Mouse (Mus musculus) forebrain, embryonic 15.5 days (tissue): ENCODE measurements around the gene Gm49450. TPM values are rescaled to one million over a fixed set of nuclear protein-coding genes. Genes with fewer than 3 reads are reported as not detected.
"Not testable (repeated sequence)": the region's sequence is repeated elsewhere in the genome, so short reads cannot be mapped to it uniquely, and the experiment has no call there.

ENCODE experiments used
- ATAC-seq: fragments of 200-750 bp; cut with Nextera tagmentation; replicated peaks from 2 replicates; pipeline ENCODE4 v1.8.0; 2017; ENCODE audit warnings: mild to moderate bottlenecking, moderate TSS enrichment, moderate library complexity
- H3K27ac ChIP-seq: fragments of 300-500 bp; sonication (generic); replicated peaks from 2 replicates; pipeline ENCODE4 v1.5.1; 2015; ENCODE audit warnings: mild to moderate bottlenecking, inconsistent platforms
- H3K27me3 ChIP-seq: fragments of 300-500 bp; sonication (generic); 2 replicates; pipeline ENCODE4 v1.6.1; 2015; ENCODE audit warnings: inconsistent platforms
- H3K36me3 ChIP-seq: fragments of 300-500 bp; sonication (generic); 2 replicates; pipeline ENCODE4 v1.6.1; 2015; ENCODE audit warnings: mild to moderate bottlenecking, inconsistent platforms
- H3K4me1 ChIP-seq: fragments of 300-500 bp; sonication (generic); 2 replicates; pipeline ENCODE4 v1.6.1; 2015; ENCODE audit warnings: inconsistent platforms
- H3K4me2 ChIP-seq: fragments of 300-500 bp; sonication (generic); replicated peaks from 2 replicates; pipeline ENCODE4 v1.6.1; 2015; ENCODE audit warnings: mild to moderate bottlenecking, inconsistent platforms
- H3K4me3 ChIP-seq: fragments of 300-500 bp; sonication (generic); 2 replicates; pipeline ENCODE4 v1.5.1; 2015; ENCODE audit warnings: mild to moderate bottlenecking, inconsistent platforms
- H3K9ac ChIP-seq: fragments of 300-500 bp; sonication (generic); replicated peaks from 2 replicates; pipeline ENCODE4 v1.6.1; 2015; ENCODE audit warnings: mild to moderate bottlenecking, inconsistent platforms
- H3K9me3 ChIP-seq: fragments of 300-500 bp; sonication (generic); 2 replicates; pipeline ENCODE4 v1.6.1; 2016; ENCODE audit warnings: inconsistent platforms
- WGBS: fragments of 180-500 bp; shearing (Covaris S2); methylation state at CpG from one replicate; pipeline ENCODE4 v1.1.7; 2015; ENCODE audit warnings: mixed read lengths; 5-methylcytosine and 5-hydroxymethylcytosine counted together
- polyA plus RNA-seq: library from polyadenylated mRNA; unstranded; fragments of >200 nt; fragmentation: Nextera tagmentation; extraction: Ambion mirVana; gene quantifications from 2 replicates; pipeline ENCODE4 v1.2.1, GENCODE M21; 2015

Gm49450 gene
- polyA plus RNA-seq, 1 experiment from 2014 or later = not detected

DNA sequence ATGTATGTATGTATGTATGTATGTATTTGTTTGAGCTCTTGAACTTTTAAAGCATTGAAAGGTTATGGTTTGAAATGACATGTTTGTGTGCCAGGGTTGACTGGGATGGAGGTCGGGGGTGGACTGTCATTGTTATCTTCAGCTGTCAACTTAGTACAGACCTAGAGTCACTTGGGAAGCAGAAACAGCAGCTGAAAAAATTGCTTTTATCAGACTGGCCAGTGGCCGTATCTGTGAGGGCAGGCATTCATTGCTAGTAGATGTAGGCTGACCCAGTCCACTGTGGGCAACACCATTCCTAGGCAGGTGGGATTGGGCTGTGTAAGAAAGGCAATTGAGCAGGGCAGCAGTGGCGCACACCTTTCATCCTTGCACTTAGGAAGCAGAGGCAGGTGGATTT lies 6.2 kb upstream of the Gm49450 start:
- 92% methylated on average over 3 of the region's 3 CpGs for WGBS
- H3K9me3 ChIP-seq = no peaks in the 10 kb centered on the region

DNA sequence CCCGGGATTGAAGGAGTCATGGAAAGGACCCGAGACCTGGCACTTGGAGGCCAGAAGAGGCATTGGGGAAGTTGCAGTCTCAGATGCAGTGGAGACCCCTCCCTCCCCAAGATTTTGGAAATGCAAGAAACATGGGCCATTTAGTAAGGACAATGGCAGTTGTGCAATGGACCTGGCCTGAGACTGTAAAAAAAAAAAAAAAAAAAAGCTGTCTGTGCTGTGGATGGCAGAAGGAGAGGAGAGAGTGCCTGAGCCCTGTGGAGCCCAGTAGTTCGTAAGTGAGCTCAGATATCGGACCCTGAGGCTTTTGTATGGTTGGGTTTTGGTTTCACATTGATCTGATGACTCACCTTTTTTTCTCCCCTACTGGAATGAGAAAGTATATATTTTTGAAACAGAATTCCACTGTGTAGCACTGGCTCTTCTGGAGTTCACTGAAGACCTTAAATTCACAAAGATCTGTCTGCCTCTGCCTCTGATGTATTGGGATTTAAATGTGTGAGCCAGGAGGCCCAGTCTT lies 5.6 kb upstream of the Gm49450 start:
- H3K4me3 ChIP-seq = no peak overlapping the region
- peaks cover 9% of the 10 kb centered on the region; the same call in 1 of the 2 replicates for H3K4me1 ChIP-seq
- no peak overlapping the region for H3K9ac ChIP-seq
- no peaks in the 10 kb centered on the region for H3K9me3 ChIP-seq
- H3K27me3 ChIP-seq = no peaks in the 10 kb centered on the region
- 89% methylated on average over 4 of the region's 4 CpGs for WGBS
- no peaks in the 10 kb centered on the region for H3K36me3 ChIP-seq
- no peak for ATAC-seq
- no peak overlapping the region for H3K4me2 ChIP-seq
- no peak overlapping the region for H3K27ac ChIP-seq

More for the DNA sequence above, 6.2 kb upstream of the Gm49450 start:
- Histone ChIP-seq H3K36me3 (no peaks in the 10 kb centered on the region), H3K27me3 (no peaks in the 10 kb centered on the region), H3K4me1 (peaks cover 9% of the 10 kb centered on the region; the same call in 1 of the 2 replicates), H3K4me3 (no peak overlapping the region), H3K4me2 (no peak overlapping the region), H3K27ac (no peak overlapping the region), H3K9ac (no peak overlapping the region)
- ATAC-seq = no peak

DNA sequence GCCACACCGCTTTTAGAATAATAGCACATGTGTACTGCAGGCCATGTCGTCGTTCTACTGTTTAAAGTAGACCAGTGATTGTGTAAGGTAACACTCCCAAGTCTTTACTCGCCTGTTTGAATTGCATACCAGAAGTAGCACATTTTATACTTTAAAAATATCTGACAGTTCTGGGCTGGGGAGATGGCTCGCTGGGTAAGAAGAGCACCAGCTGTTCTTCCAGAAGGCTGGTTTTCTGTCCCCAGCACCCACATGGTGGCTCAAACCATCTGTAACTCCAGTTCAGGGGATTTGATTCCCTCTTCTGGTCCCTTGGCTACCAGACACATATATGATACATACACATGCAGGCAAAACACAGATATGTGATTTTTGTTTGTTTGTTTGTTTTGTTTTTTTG lies 4.1 kb upstream of the Gm49450 start:
- WGBS = 85% methylated on average over 5 of the region's 5 CpGs
- ATAC-seq = no peak
- Histone ChIP-seq H3K27ac (peak overlapping the region; percentile 31; the same call in 1 of the 2 replicates), H3K9me3 (no peaks in the 10 kb centered on the region), H3K4me2 (no peak overlapping the region), H3K9ac (no peak overlapping the region), H3K4me1 (peaks cover 9% of the 10 kb centered on the region; the same call in 1 of the 2 replicates), H3K4me3 (no peak overlapping the region), H3K27me3 (no peaks in the 10 kb centered on the region), H3K36me3 (no peaks in the 10 kb centered on the region)

DNA sequence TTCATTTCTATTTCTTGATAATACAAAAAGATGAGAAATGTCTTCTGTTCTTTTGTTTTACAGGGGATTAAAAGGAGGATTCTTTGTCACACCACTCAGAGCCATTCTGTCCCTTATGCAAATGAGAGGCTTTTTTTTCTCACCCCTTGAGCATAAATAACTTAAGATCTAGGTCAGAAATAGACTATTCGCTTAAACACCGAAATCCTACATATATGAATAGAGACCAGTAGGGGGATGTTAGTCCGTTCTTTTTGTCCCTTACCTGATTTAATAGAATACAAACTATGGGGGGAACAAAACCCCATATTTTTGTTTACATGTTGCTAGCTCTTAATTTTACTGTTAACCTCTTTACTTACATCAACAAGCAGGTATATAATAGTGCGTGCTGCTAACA lies 2.6 kb upstream of the Gm49450 start:
- no peaks in the 10 kb centered on the region for H3K9me3 ChIP-seq

DNA sequence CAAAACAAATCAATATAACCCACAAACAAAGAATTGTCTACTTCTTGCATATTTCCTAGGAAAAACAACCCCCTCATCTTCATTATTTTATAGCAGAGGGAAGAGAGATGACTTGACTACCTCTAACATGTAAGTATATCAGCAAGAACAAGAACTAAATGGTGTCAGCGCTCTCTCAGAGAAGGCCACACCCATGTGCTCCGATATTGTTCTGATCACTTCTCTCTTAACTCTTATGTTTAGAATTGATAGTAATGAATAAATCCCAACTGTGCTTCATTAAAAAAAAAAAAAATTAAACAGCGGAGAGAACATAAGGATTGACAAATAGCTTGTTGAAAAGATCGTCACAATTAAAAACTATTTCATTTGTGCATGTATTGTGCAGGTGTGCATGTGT lies 2.0 kb upstream of the Gm49450 start:
- Histone ChIP-seq H3K36me3 (peaks cover 3% of the 10 kb centered on the region; the same call in 1 of the 2 replicates), H3K27ac (peak overlapping the region; percentile 98), H3K9ac (peak overlapping the region; percentile 100), H3K4me1 (peaks cover 9% of the 10 kb centered on the region; the same call in 1 of the 2 replicates), H3K27me3 (no peaks in the 10 kb centered on the region), H3K9me3 (no peaks in the 10 kb centered on the region), H3K4me3 (peak overlapping the region; percentile 98), H3K4me2 (peak overlapping the region; percentile 70)
- ATAC-seq = no peak
- 43% methylated on average over 4 of the region's 4 CpGs for WGBS

More for the DNA sequence above, 2.6 kb upstream of the Gm49450 start:
- H3K4me3 ChIP-seq = peak overlapping the region; percentile 98; the same call in 1 of the 2 replicates
- H3K4me2 ChIP-seq = peak overlapping the region; percentile 70
- H3K4me1 ChIP-seq = peaks cover 9% of the 10 kb centered on the region; the same call in 1 of the 2 replicates
- no peaks in the 10 kb centered on the region for H3K27me3 ChIP-seq
- H3K36me3 ChIP-seq = peaks cover 2% of the 10 kb centered on the region; the same call in 1 of the 2 replicates
- ATAC-seq = no peak
- peak overlapping the region; percentile 100; the same call in 1 of the 2 replicates for H3K9ac ChIP-seq
- H3K27ac ChIP-seq = peak overlapping the region; percentile 98
- WGBS = 46% methylated on average over 4 of the region's 4 CpGs

DNA sequence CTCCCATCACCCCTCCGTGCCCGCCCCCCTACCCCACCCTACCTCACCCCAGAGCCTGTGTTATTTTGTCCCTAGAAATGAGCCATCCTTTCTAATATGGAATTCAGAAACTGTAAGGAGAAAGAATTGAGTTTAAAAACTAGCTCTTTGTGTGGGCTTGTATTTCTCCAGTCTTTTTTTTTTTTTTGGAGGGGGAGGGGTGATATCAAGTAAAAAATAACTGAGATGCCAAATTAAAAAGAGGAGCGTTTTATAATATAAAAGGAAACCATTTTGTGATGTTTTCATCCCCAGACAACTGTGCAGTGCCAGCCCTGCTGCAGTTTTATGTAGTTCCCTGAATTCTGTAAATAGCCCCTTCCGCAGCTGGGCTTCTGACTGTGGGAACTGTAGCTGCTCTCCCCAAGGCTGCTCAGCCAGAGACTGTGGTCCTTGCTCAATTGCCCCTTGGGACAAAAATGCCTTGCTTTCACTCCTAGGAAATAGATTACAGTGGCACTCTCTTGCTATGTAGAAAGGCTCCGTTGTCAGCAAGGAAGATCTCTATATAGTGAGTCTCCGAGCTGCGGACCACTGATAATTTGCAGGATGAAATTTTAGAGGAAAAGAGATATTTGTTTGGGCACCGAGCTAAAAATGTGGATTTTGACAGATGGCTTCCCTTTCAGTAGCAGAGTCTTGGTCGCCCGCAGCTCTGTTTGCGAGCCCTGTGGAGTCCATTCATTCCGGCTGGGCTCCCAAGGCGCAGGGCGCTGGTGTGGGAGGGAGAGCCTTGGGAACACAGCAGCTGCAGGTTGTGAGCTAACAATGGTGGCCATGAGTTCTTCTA lies 1.3 kb upstream of the Gm49450 start:
- WGBS = 2% methylated on average over 14 of the region's 14 CpGs
- ATAC-seq = no peak
- H3K4me1 ChIP-seq = peaks cover 10% of the 10 kb centered on the region
- H3K4me3 ChIP-seq = peak overlapping the region; percentile 98
- H3K27me3 ChIP-seq = no peaks in the 10 kb centered on the region
- H3K36me3 ChIP-seq = peaks cover 5% of the 10 kb centered on the region
- peak overlapping the region; percentile 100 for H3K9ac ChIP-seq
- peak overlapping the region; percentile 70 for H3K4me2 ChIP-seq
- H3K27ac ChIP-seq = peak overlapping the region; percentile 98
- H3K9me3 ChIP-seq = no peaks in the 10 kb centered on the region

DNA sequence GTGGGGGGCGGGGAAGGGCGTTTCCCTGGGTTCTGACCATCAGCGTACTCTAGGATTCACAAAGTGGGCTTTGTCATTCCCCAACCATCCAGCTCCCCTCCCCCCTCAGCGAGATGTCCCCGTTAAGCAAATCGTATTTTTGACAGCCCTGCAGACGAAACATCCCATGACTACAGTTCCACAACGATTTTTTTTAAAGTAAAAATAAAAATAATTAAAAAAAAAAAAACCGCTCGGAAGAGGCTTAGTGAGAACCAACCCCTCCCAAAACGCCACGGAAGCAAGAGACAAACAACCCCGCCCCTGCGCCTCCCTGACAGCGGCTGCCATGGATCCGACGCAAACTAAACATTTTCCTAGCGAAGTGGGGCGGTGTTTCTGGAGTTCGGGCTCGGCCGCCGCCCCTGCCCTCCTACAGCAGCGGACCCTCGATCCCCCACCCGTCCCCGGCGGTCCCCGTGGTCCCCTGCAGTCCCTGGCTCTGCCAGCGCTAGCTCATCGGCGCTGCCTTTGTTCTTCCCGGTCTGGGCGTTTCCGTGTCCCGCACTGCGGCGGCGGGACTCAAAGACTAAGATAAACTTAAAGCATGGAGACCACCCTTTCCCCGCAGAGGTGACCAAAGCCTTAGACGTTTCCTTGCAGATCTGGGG lies 475 bp downstream of the Gm49450 start:
- peaks cover 15% of the 10 kb centered on the region for H3K36me3 ChIP-seq
- no peaks in the 10 kb centered on the region for H3K27me3 ChIP-seq
- H3K9ac ChIP-seq = peak overlapping the region; percentile 100
- ATAC-seq = peak; percentile 38
- under 1% methylated on average over 41 of the region's 41 CpGs for WGBS
- H3K4me2 ChIP-seq = peak overlapping the region; percentile 70
- peaks cover 25% of the 10 kb centered on the region for H3K4me1 ChIP-seq
- peak overlapping the region; percentile 98 for H3K4me3 ChIP-seq
- H3K27ac ChIP-seq = peak overlapping the region; percentile 98
- H3K9me3 ChIP-seq = no peaks in the 10 kb centered on the region

DNA sequence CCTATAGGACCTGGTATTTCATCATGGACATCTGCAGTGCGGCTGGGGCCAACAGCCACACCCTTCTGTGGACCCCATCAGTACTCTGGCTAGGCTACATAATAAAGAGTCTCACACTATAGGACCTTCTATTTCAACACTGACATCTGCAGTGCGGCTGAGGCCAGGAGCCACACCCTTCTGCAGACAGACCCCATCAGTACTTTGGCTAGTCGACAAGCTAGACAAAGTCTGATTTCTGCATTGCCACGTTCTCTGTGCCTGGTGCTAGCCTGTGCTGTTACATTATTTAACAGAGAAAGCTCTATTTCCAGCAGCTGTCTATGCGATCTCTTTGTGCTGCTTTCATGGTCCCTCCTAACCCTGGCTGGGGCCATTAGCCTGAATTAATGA lies 1.3 kb downstream of the Gm49450 start:
- peaks cover 15% of the 10 kb centered on the region for H3K36me3 ChIP-seq
- peak overlapping the region; percentile 70 for H3K4me2 ChIP-seq
- H3K9me3 ChIP-seq = no peaks in the 10 kb centered on the region
- peak; percentile 18; the same call in 1 of the 2 replicates for ATAC-seq
- 2% methylated on average over 5 of the region's 5 CpGs for WGBS
- no peaks in the 10 kb centered on the region for H3K27me3 ChIP-seq
- H3K4me3 ChIP-seq = peak overlapping the region; percentile 98
- peaks cover 27% of the 10 kb centered on the region for H3K4me1 ChIP-seq
- H3K9ac ChIP-seq = peak overlapping the region; percentile 100
- peak overlapping the region; percentile 98 for H3K27ac ChIP-seq

DNA sequence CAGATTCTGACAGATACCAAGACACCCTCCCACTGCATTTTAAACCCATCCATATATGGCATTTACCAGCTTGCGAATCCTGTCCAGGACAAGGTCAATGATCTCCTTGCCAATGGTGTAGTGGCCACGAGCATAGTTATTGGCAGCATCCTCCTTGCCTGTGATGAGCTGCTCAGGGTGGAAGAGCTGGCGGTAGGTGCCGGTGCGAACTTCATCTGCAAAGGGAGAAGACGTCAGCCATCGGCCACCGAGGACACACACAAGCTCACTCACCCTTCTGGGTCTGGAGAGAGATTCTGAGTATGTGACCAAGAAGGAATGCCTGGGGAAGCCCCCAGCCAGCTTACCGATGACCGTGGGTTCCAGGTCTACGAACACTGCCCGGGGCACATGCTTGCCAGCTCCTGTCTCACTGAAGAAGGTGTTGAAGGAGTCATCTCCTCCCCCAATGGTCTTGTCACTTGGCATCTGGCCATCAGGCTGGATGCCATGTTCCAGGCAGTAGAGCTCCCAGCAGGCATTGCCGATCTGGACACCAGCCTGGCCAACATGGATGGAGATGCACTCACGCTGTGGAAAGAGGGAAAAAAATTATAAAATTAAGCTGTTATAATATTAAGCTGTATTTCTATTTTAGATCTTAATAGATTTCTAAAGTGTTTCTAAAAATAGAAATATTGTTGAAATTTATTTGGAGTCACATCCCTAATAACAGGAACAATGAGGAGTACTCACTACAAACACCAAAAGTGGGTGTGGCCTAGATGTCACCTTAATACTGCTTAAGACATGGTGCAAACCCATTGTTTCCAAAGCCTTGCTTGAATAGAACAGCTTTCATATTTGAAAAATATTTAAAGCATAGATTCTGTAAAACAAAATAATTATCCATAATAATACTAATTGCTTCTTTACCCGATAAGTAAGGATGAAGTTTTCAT lies 2.0 kb downstream of the Gm49450 start:
- Histone ChIP-seq H3K4me2 (peak overlapping the region; percentile 70), H3K4me3 (peak overlapping the region; percentile 98), H3K27ac (peak overlapping the region; percentile 98), H3K36me3 (peaks cover 15% of the 10 kb centered on the region), H3K4me1 (peaks cover 24% of the 10 kb centered on the region), H3K9ac (peak overlapping the region; percentile 100)
- not testable (repeated sequence) for ATAC-seq, H3K27me3 ChIP-seq, H3K9me3 ChIP-seq
- 61% methylated on average over 11 of the region's 15 CpGs for WGBS

DNA sequence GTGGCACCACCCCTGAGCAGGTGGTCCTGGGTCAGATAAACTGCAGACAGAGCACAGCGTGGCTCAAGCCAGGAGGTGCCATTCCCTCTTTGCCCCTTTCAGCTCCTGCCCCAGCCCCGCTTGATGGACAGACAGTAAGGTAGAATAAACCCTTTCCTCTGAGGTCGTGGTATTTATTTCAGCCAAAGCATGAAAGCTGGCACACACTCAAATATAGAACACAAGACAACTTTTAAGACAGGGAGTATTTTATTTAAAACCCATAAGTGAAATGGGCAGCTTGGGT lies 3.8 kb downstream of the Gm49450 start:
- H3K4me1 ChIP-seq = peaks cover 18% of the 10 kb centered on the region
- peak overlapping the region; percentile 48; the same call in 1 of the 2 replicates for H3K27ac ChIP-seq
- peaks cover 15% of the 10 kb centered on the region for H3K36me3 ChIP-seq
- H3K27me3 ChIP-seq = no peaks in the 10 kb centered on the region
- H3K9ac ChIP-seq = peak overlapping the region; percentile 51
- H3K9me3 ChIP-seq = no peaks in the 10 kb centered on the region
- peak overlapping the region; percentile 71 for H3K4me2 ChIP-seq
- H3K4me3 ChIP-seq = peak overlapping the region; percentile 40
- no peak for ATAC-seq
- WGBS = 43% methylated on average over 3 of the region's 3 CpGs

DNA sequence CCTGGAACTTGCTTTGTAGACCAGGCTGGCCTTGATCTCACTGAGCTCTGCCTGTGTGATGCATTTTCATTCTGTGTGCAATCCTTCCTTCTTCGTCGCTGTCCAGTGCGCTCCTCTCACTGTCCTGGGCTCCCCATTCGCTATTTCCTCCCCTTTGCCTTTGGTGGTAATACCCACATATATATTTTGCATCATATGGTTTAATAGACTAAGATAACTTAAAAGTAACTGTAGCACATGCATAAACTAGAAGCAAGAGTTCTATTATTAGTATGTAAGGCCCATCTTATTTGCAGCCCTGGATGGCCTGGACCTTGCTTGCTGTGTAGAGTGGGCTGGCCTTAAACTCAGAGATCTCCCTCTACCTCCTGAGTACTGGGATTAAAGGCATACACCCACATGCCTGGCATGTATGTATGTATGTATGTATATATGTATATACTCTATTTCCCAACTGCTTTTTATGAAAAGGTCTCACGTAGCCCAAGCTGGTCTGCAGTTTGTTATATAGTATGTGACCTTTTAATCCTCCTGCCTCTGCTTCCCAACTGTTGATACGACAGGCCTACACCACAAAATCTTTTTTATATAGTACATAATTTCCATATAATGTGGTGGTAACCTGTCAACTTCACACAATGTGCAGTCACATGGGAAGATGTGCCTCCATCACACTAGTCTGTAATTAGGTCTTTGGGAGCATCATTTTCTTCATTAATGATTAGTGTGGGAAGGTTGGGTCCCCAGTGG lies 4.3 kb downstream of the Gm49450 start:
- 60% methylated on average over 6 of the region's 6 CpGs for WGBS
- Histone ChIP-seq H3K4me2 (peak overlapping the region; percentile 71), H3K9me3 (no peaks in the 10 kb centered on the region), H3K9ac (peak overlapping the region; percentile 51), H3K36me3 (peaks cover 15% of the 10 kb centered on the region), H3K27me3 (no peaks in the 10 kb centered on the region), H3K4me3 (peak overlapping the region; percentile 40), H3K4me1 (peaks cover 18% of the 10 kb centered on the region), H3K27ac (peak overlapping the region; percentile 48)
- no peak for ATAC-seq
